Mouse (Mus musculus): ENCODE measurements at regions not wholly inside any gene's neighbourhood (a gene's known extent, or its start where the extent isn't known, plus 50 kb on each side); places are given as distances from the start of the nearest gene placed in this dataset.

DNA sequence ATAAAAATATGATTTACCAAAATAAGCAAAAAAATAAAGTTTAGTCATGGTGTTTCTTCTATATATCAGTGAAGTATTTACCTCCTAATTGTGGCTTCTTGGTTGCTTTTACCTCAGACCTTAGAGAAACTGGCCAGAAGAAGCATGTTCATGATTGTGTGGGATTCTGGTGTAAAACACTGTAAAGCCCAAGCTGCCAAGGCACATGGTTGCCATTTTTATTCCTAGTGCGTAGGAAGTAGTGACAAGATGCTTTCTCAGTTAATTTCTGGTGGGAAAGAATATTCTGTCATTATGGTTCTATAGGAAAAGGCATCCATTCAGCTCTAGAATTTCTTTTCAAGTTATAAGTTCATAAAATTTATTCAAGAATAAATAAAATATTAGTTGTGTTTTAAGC, 805.2 kb downstream of the Olfm4 start:
- no peak for DNase-seq

GRCm38 (mm10) chr14:80799370-80799959, 815.6 kb downstream of the Olfm4 start:
- DNase-seq, result no peak

GRCm38 (mm10) chr14:80830476-80830875, 846.6 kb downstream of the Olfm4 start:
- DNase-seq, result no peak

DNA sequence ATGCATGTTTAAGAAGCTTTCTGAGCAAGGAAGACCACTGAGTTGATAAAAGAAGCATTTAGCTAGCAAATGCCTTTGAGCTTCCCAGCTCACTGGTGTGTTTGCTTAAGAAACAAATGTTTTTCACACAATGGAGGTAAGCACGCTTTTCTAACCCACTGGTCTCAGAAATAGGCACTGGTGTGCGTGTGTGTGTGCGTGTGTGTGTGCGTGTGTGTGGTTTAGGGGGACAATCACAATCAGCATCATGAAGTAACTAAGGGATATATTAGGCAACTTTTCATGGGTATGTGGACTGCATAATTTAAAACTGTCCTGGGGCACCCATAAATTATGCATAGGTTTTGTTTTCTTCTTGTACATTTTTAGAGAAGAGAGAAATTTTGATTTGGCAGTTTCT, 860.7 kb downstream of the Olfm4 start:
- no peak for DNase-seq

DNA sequence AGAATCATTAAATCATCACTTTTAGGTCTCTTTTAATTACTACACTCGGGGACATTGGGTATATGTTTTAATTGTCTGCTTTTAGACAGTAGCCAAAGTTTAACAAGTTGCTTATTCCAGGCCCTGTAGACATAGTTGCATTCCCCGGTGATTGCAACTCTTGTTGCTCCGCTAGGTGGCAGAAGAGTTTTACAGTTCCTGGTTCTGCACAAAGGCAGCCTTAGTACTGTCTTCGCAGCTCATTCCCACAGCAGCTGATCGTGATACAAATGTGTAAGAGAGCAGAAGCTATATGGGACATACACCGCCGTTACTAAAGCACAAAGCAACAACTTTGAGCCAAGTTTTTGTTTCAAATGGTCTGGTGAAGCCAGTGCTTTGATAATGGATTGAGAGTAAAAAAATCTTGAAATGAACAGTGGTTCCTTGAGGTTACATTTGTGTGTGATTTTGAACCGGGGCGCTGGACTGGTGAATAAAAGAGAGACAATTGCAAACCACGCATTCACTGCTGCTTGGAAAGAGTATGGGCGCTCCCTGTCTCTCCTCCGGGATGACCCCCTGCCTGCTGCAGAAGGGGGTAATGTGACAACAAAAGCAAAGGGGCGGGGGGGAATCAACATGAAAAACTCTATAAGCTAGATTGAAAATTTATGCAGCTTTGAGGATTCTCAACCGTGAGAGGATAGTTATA, 861.8 kb downstream of the Olfm4 start:
- DNase-seq, result peak in 1 of 2 experiments; percentile 29

DNA sequence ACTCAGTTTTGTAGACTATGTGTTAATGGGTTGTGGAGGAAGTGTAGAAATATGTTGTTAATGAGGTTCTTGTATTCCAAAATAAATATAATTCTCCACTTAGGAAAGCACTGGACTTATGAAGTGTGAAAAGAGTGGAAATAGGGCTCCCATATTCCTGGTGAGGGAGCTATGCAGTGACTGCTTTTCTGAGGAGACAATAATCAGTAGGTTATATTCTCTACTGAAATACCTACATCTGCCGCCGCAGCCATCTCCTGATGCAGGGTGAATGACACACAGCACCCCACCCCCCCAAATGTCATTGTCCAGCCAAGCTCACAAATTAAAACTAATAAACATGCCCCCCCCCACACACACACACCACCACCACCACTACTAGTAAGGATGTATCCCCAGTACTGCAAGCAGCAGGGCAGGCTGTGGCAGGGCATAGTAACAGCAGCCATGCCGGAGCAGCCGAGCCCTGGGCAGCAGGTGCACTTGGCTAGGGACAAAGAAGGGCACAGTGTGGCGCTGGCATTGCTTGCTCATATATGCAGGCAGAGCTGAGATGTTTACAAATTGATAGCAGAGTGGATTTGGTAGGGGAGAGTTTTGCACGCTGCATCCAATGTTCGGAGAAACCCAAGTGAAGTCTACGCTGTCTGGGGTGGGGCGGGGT, 862.7 kb downstream of the Olfm4 start:
- DNase-seq, result no peak

Data from lung, adult 18-20 months (tissue).